Mouse (Mus musculus): ENCODE results near the gene Arhgef3.
"Not testable (repeated sequence)": the region's sequence is repeated elsewhere in the genome, so short reads cannot be mapped to it uniquely, and the experiment has no call there.

Arhgef3 gene

DNA sequence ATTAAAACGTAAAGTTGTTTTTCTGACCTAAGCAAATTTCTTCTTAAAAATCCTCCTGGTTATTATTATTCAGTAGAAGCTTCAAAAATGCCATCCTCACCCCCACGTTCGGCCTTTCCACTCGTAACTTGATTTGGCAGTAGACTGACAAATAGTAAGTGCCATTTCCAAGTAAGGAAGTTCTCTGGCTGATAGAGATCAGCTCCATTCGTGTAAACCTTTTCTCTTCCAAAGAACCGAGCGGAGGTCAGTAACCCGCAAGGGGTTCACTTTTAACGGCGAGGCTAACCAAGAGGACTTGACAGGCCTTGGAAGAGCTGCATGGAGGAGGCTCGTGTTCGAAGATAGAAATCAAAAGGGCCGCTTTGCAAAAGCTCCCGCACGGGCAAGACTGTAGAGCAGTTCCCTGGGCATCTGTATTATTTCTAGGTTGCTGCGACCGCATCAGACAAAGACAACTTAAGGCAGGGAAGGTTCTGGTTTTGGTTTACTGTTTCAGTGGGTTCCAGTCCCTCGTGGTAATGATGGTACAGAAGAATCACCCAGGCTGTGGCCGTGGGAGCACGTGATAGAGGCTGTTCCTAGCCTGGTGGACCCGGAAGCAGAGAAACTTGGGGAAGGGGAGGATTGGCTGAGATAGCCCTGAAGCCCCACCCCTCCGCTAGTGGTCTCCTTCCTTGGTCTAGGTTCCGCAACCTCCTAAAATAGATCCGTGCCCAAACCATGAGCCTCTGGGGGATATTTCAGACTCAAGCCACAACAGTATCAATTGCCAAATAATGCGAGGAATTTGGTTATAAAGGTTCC is 117.5 kb downstream of the Arhgef3 start:
- no peak for DNase-seq (ENCODE audit: low spot score)

DNA sequence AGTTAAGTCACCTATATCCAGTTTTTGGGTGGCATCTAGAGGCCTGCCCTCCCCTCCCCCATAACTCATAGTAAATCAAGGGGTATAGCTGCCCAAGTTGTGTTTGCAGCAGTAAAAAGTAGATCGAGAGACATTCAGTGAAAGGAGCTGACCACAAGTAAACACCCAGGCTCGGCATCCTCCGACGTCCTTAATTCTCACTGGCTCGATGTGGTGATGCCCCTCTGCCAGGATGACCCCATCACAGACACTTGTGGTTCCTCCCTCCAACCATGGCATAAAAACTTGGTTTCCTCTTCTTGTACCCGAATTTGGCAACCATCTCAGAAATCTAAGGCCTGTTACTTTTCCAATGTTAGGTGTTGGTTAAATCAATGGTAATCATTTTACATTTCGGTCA is 118.4 kb downstream of the Arhgef3 start:
- no peak for DNase-seq (ENCODE audit: low spot score)

GRCm38 (mm10) chr14:27233656-27234055 is 119.0 kb downstream of the Arhgef3 start:
- no peak for DNase-seq (ENCODE audit: low spot score)

DNA sequence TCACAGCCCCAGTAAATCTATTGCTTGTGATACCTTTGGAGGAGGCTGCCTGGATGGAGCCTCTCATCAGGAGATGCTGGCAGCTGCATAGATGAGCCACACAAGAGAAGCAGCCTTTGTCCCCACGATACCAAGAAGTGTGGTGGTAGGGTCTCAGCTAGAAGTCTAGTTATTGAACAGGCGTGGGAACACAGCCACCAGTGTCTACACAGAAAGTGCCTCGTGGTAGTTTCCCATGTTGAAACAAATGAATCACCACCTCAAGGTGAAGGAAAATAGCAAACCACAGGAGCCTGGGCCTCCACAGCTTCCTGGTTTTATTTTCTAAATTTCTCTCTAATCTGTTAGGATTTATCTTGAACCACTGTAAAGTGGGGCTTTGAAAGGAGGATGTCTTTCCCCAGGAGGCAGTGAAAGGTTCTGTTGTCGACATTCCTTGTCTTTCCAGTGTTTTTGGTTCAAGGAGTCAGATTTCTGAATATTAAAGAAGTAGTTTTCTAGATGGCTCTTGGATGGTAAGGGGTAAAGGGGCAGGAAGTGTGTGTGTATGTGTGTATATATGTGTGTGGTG is 119.7 kb downstream of the Arhgef3 start:
- no peak for DNase-seq (ENCODE audit: low spot score)

- no peak for DNase-seq (ENCODE audit: low spot score)
Observed at GRCm38 (mm10) chr14:27235897-27236553, 121.3 kb downstream of the Arhgef3 start.

DNA sequence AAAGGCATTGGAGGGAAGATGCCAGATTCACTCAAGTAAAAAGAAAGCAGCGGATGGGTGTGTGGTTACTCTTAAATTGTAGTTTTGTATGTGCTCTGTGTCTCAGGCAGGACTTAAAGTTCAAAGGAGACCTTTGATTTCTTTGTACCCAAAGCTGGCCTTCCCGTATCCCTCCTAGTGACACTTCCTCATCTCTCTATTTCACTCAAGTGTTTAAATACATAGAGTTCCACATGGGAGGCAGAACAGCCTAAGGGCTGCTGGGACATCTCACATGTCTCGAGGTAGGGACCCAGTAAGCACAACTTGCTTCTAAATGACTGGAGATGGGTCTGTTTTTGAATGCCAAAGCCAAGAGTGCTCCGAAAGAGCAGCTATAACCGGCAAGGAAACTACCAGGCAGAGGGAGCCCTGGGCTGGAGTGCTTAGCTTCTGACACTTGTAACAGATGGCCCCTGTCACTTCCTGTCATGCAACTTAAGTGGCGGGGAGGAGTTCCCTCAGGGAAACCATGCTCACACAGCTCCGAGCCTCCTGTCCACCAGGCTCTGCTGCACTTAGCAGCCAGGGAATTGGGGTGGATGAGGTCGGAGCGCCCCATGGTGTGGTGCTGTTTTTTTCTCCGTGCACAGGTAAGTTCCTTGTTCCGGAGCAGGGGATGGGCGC is 123.0 kb downstream of the Arhgef3 start:
- DNase-seq (ENCODE audit: low spot score), result no peak

GRCm38 (mm10) chr14:27238600-27239118 is 124.0 kb downstream of the Arhgef3 start:
- no peak for DNase-seq (ENCODE audit: low spot score)

DNA sequence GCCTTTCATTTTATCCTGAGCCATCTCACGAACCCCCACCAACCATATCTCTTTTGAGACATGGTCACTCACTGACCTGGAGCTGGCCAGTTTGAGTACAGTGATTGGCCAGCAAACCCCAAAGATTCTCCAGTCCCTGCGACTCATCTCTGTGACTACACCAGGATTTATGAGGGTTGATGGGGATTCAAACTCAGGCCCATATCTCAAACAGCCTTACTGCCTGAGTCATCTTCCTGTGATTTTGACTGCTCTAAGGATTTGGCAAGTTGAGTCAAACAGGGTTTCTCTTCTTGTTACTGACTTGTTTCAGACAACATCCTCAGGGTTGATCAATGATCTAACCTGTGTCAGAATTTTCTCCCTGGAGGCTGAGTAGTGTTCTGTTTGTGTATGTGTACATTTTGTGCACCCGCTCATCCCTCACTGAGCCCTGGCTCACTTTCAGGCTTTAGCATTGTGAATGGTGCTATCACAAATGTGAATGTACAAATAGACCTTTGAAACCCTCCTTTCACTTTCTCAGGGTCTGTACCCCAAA is 124.9 kb downstream of the Arhgef3 start:
- no peak for DNase-seq (ENCODE audit: low spot score)

GRCm38 (mm10) chr14:27242253-27242652 is 127.6 kb downstream of the Arhgef3 start:
- no peak for DNase-seq (ENCODE audit: low spot score)

GRCm38 (mm10) chr14:27242769-27243168 is 128.1 kb downstream of the Arhgef3 start:
- no peak for DNase-seq (ENCODE audit: low spot score)

GRCm38 (mm10) chr14:27243585-27243984 is 128.9 kb downstream of the Arhgef3 start:
- no peak for DNase-seq (ENCODE audit: low spot score)

GRCm38 (mm10) chr14:27244898-27245297 is 130.2 kb downstream of the Arhgef3 start:
- DNase-seq (ENCODE audit: low spot score), result no peak

DNA sequence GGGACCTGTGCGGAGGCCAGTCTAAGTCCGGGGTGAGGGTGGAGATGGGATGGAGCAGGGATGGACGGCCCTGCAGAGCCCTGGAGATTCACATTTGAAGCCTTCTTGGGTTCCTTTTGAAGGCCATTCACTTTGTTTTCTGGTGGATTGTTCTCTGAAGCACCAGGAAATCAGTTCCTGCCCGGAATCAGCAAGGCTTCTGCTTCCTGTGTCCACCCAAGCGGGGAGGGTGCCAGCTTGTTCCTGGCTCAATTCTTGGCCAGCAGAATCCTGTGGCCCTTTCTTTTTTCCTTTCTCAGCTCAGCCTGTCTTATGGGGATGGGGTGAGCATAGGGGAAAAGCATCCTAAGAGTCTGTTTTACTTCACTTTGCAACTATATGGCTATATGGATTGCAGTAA is 131.7 kb downstream of the Arhgef3 start:
- DNase-seq (ENCODE audit: low spot score), result no peak

DNA sequence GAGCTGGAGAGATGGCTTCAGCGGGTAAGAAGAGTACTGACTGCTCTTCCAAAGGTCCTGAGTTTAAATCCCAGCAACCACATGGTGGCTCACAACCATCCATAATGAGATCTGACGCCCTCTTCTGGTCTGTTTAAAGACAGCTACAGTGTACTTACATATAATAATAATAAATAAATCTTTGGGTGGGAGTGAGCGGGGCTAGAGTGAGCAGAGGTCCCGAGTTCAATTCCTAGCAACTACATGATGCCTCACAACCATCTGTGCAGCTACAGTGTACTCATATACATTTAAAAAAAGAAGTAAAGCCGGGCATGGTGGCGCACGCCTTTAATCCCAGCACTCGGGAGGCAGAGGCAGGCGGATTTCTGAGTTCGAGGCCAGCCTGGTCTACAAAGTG is 132.2 kb downstream of the Arhgef3 start:
- not testable (repeated sequence) for DNase-seq (ENCODE audit: low spot score)

DNA sequence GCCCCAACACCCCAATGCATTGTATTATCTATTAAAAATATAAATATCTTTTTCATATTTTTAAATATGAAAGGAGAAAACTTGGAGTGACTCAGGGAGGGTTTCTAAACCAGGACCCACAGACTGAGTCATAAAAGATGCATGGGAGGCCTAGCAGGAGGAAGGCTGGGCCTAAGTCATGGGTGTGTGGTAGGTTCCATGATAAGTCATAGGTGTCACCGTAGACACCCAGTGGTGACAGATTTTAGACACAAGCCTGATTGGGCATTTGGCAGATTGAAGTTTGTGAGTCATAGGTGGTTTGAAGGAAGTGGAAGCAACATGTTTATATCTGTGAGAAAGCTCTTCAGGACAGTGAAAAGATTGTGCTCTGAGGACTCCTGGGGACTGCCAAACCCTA is 134.4 kb downstream of the Arhgef3 start:
- no peak for DNase-seq (ENCODE audit: low spot score)

- DNase-seq (ENCODE audit: low spot score), result no peak
Observed at GRCm38 (mm10) chr14:27250281-27250789, 135.6 kb downstream of the Arhgef3 start.

- no peak for DNase-seq (ENCODE audit: low spot score)
Observed at GRCm38 (mm10) chr14:27253391-27253790, 138.7 kb downstream of the Arhgef3 start.

DNA sequence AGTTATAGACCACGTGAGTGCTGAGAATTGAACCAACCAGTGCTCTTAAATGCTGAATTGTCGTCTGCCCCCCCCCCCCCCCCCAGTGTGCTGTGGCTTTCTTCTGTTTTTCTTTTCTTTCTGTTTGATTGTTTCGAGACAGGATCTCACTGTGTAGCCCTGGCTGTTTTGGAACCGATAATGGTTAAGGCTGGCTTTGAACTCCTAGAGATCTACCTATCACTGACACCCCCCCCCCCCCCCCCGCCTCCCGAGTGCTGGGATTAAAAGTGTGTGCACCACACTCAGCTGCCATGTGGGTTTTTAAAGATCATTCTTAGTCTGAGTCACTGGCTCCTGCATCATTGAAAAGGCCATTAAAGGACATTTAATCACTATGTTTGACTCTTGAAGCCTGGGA is 147.7 kb downstream of the Arhgef3 start:
- no peak for DNase-seq (ENCODE audit: low spot score)

- DNase-seq (ENCODE audit: low spot score), result no peak
Observed at GRCm38 (mm10) chr14:27266601-27267000, 151.9 kb downstream of the Arhgef3 start.

DNA sequence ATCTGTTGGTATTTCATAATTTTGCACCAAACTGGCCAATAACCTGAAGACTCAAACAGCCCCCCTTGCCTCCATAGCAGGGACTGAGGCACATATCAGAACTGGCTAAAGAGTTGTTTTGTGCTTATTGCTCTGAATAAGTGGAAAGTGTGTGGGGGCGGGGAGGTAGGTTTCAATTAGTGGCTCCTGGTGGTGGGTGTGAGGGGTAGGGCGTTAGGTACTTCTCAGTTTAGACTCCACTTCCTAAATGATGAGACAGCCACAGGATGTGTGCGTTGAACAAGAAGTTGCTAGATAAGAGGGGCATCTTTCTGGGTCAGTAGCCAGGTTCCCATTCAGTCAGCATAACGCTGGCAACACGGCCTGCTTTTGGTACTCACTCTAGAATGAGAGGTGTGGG is 153.4 kb downstream of the Arhgef3 start:
- no peak for DNase-seq (ENCODE audit: low spot score)

- no peak for DNase-seq (ENCODE audit: low spot score)
Observed at GRCm38 (mm10) chr14:27268986-27269700, 154.4 kb downstream of the Arhgef3 start.

Measured in urinary bladder, postnatal 25 days (tissue).